In the genomic region with DNA sequence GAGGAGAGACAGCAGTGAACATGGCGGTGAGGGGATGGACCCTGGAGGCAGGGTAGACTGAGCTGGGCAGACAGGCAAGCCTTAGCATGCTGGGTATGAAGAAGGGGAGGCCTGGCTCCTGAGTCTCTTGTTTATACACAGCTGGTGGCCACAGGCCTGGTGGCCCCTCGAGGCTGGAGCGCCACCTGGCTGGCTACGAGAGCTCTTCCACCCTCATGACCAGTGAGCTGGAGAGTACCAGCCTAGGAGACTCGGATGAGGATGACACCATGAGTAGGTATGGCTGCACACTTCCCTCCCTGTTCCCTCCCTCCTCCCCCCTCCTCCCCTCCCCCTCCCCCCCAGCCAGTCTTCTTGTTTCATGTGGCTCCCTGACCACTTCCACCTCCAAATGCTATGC, we compare ENCODE assay signal across 10 mouse cellular contexts. TPM values are rescaled to one million over a fixed set of nuclear protein-coding genes. Genes with fewer than 3 reads are reported as not detected.
A peak's percentile ranks its signal among the peaks of the same experiment; 100 is the strongest.
DNase-seq lines count a peak whose midpoint lies in the region; ATAC-seq and TF ChIP-seq lines count a peak whose summit lies in the region.
"Had no signal": no experiment of that assay in that cellular context is flagged by ENCODE, and none has a peak within 500 bp of the region (broad histone marks: within the 10 kb centered on the region; RNA-seq: fewer than 3 reads in every experiment).

No protein-coding gene starts in this region.

- no peak for TF ChIP-seq POLR2A in kidney, adult 2 months (IDR thresholded peaks at IDR 0.05; ENCODE audit: low read depth, low read length)

- H3K9ac ChIP-seq in kidney, embryonic 14.5 days (ENCODE audit: low read depth, low read length): no peak overlapping the region

- TF ChIP-seq CTCF in kidney, adult 2 months (conservative IDR thresholded peaks at IDR 0.05; ENCODE audit: insufficient read depth, insufficient read length, low read depth, low read length): peak; percentile 54

- no peaks in the 10 kb centered on the region for H3K27me3 ChIP-seq in kidney, adult 2 months (replicated peaks; ENCODE audit: control insufficient read depth, insufficient read depth, low read length)
- H3K27me3 ChIP-seq in kidney, embryonic 14.5 days (ENCODE audit: control insufficient read depth, insufficient read depth, low read length): no peaks in the 10 kb centered on the region
- no peaks in the 10 kb centered on the region for H3K27me3 ChIP-seq in limb, embryonic 10.5 days (ENCODE audit: low read depth, poor library complexity, severe bottlenecking)

- no peak for ATAC-seq in kidney, embryonic 14.5 days (ENCODE audit: low FRiP score, low TSS enrichment)

- H3K9me3 ChIP-seq in kidney, embryonic 14.5 days (ENCODE audit: control insufficient read depth, low read length): no peaks in the 10 kb centered on the region
- H3K9me3 ChIP-seq in limb, embryonic 10.5 days (replicated peaks): no peaks in the 10 kb centered on the region

- H3K27ac ChIP-seq in kidney, adult 2 months (ENCODE audit: insufficient read depth, low read depth, low read length): no peak overlapping the region
- no peak overlapping the region for H3K27ac ChIP-seq in kidney, embryonic 14.5 days (ENCODE audit: low read depth, low read length)
- no peak overlapping the region for H3K27ac ChIP-seq in limb, embryonic 10.5 days

- no peak overlapping the region for H3K4me2 ChIP-seq in kidney, embryonic 14.5 days (replicated peaks; ENCODE audit: low read depth, low read length)

- H3K36me3 ChIP-seq in kidney, adult 2 months (ENCODE audit: control insufficient read depth, insufficient read depth, low read length): peaks cover 2% of the 10 kb centered on the region
- peaks cover 59% of the 10 kb centered on the region for H3K36me3 ChIP-seq in kidney, embryonic 14.5 days (ENCODE audit: control insufficient read depth, insufficient read depth, low read length)
- H3K36me3 ChIP-seq in limb, embryonic 10.5 days: peaks cover 65% of the 10 kb centered on the region

- 58% methylated on average over 5 of the region's 5 CpGs for WGBS in kidney, adult 2 months
- WGBS in kidney, embryonic 14.5 days: 65% methylated on average over 5 of the region's 5 CpGs
- WGBS in limb, embryonic 10.5 days: 70% methylated on average over 5 of the region's 5 CpGs

- no peak for DNase-seq in kidney, adult 2 months
- DNase-seq in CD4-positive helper T cell, adult 2 months (ENCODE audit: low read depth, low spot score): peak; percentile 64
- DNase-seq in MN1 (ENCODE audit: low spot score): peak; percentile 68
- no peak for DNase-seq in limb, embryonic 10.5 days (ENCODE audit: low spot score)
- no peak for DNase-seq in cerebellum, adult 9-10 months
- no peak for DNase-seq in layer of hippocampus, postnatal 10 days (ENCODE audit: low spot score in 2 of 2)
- DNase-seq in urinary bladder, adult 2 months (ENCODE audit: low spot score): no peak
- DNase-seq: kidney, adult 11 months; lung, postnatal 36 days had no signal

- H3K4me3 ChIP-seq in kidney, adult 2 months (ENCODE audit: insufficient read depth, low read depth, low read length): no peak overlapping the region
- no peak overlapping the region for H3K4me3 ChIP-seq in kidney, embryonic 14.5 days (ENCODE audit: low read length)
- 0 out of 2 replicates have a peak overlapping the region, but pooled peaks have one; percentile 4 for H3K4me3 ChIP-seq in limb, embryonic 10.5 days

- H3K4me1 ChIP-seq in kidney, adult 2 months (ENCODE audit: control insufficient read depth, insufficient read depth, low read length): no peaks in the 10 kb centered on the region; the same call in 1 of the 2 replicates
- peaks cover 23% of the 10 kb centered on the region for H3K4me1 ChIP-seq in kidney, embryonic 14.5 days (ENCODE audit: control insufficient read depth, insufficient read depth, low read length)
- peaks cover 35% of the 10 kb centered on the region for H3K4me1 ChIP-seq in limb, embryonic 10.5 days

RNA-seq across cellular contexts. Expression of a gene that starts 5.1 kb away (rescaled TPM):
- 8.5 and 9.6 TPM in 2 replicates for polyA plus RNA-seq in kidney, adult 2 months (2012; rRNA removed)
- polyA plus RNA-seq in kidney, embryonic 14.5 days (2014; fragmentation: Nextera tagmentation; extraction: Ambion mirVana): 28.2 and 34.9 TPM in 2 replicates
- polyA plus RNA-seq in limb, embryonic 10.5 days (2016; fragmentation: Nextera tagmentation; extraction: Ambion mirVana): 65.2 and 70.6 TPM in 2 replicates
- total RNA-seq in layer of hippocampus, postnatal 10 days (2021): 10 to 100 TPM; 26.1 to 38.9 TPM
- polyA plus RNA-seq in urinary bladder, adult 2 months (2012; rRNA removed): 11.9 and 16.7 TPM in 2 replicates

RNA-seq across cellular contexts. Expression of a gene that starts 9.7 kb away (rescaled TPM):
- 249 and 308 TPM in 2 replicates for polyA plus RNA-seq in kidney, adult 2 months (2012; rRNA removed)
- 41.1 and 58.4 TPM in 2 replicates for polyA plus RNA-seq in kidney, embryonic 14.5 days (2014; fragmentation: Nextera tagmentation; extraction: Ambion mirVana)
- 36.4 and 52.1 TPM in 2 replicates for polyA plus RNA-seq in limb, embryonic 10.5 days (2016; fragmentation: Nextera tagmentation; extraction: Ambion mirVana)
- total RNA-seq in layer of hippocampus, postnatal 10 days (2021): 10 to 100 TPM; 55.7 to 57.6 TPM
- 95.7 and 100 TPM in 2 replicates for polyA plus RNA-seq in urinary bladder, adult 2 months (2012; rRNA removed)

RNA-seq across cellular contexts. Expression of a gene that starts 9.9 kb away (rescaled TPM):
- 16.0 and 21.4 TPM in 2 replicates for polyA plus RNA-seq in kidney, adult 2 months (2012; rRNA removed)
- 48.5 and 63.1 TPM in 2 replicates for polyA plus RNA-seq in kidney, embryonic 14.5 days (2014; fragmentation: Nextera tagmentation; extraction: Ambion mirVana)
- polyA plus RNA-seq in limb, embryonic 10.5 days (2016; fragmentation: Nextera tagmentation; extraction: Ambion mirVana): 101 and 106 TPM in 2 replicates
- 10 to 100 TPM; 40.1 to 43.7 TPM for total RNA-seq in layer of hippocampus, postnatal 10 days (2021)
- 35.8 and 36.4 TPM in 2 replicates for polyA plus RNA-seq in urinary bladder, adult 2 months (2012; rRNA removed)

RNA-seq across cellular contexts. Expression of a gene that starts 11.2 kb away (rescaled TPM):
- 8.1 and 8.3 TPM in 2 replicates for polyA plus RNA-seq in kidney, adult 2 months (2012; rRNA removed)
- polyA plus RNA-seq in kidney, embryonic 14.5 days (2014; fragmentation: Nextera tagmentation; extraction: Ambion mirVana): 13.2 and 16.4 TPM in 2 replicates
- polyA plus RNA-seq in limb, embryonic 10.5 days (2016; fragmentation: Nextera tagmentation; extraction: Ambion mirVana): 8.8 and 12.9 TPM in 2 replicates
- 100 to 1,000 TPM; 705 to 717 TPM for total RNA-seq in layer of hippocampus, postnatal 10 days (2021)
- 28.0 and 31.9 TPM in 2 replicates for polyA plus RNA-seq in urinary bladder, adult 2 months (2012; rRNA removed)

RNA-seq across cellular contexts. Expression of a gene that starts 14.6 kb away (rescaled TPM):
- polyA plus RNA-seq in kidney, adult 2 months (2012; rRNA removed): 746 and 1,018 TPM in 2 replicates
- polyA plus RNA-seq in kidney, embryonic 14.5 days (2014; fragmentation: Nextera tagmentation; extraction: Ambion mirVana): 426 and 499 TPM in 2 replicates
- polyA plus RNA-seq in limb, embryonic 10.5 days (2016; fragmentation: Nextera tagmentation; extraction: Ambion mirVana): 280 and 332 TPM in 2 replicates
- 100 to 1,000 TPM; 256 to 267 TPM for total RNA-seq in layer of hippocampus, postnatal 10 days (2021)
- polyA plus RNA-seq in urinary bladder, adult 2 months (2012; rRNA removed): 374 and 440 TPM in 2 replicates

Comparison
In these comparisons a context has a peak if more than half of its experiments do, and no peak if none do; other contexts are left out.
1. DNase-seq: peak in CD4-positive helper T cell, adult 2 months (single experiment) and MN1 (single experiment); none in kidney, adult 2 months (single experiment), limb, embryonic 10.5 days (single experiment), cerebellum, adult 9-10 months (single experiment), layer of hippocampus, postnatal 10 days (0 of 2) and urinary bladder, adult 2 months (single experiment).